Mouse (Mus musculus) forebrain, embryonic 14.5 days (tissue): ENCODE data around the gene Glt8d2. TPM values are rescaled to one million over a fixed set of nuclear protein-coding genes. Genes with fewer than 3 reads are reported as not detected.

Experiments used
- polyA plus RNA-seq: library from polyadenylated mRNA; unstranded; fragments of >200 nt; fragmentation: Nextera tagmentation; extraction: Ambion mirVana; gene quantifications from 2 replicates; pipeline ENCODE4 v1.2.1, GENCODE M21; 2014

The Glt8d2 gene
- polyA plus RNA-seq, 1 experiment from 2014 or later = 2.6 TPM

Other genes with a start within 250 kb of the Glt8d2 start
- not detected in 2 replicates for gene Gm1553, start 198.0 kb downstream of the Glt8d2 start, polyA plus RNA-seq
- 34.4 and 35.7 TPM in 2 replicates for gene 1190007I07Rik, start 67.4 kb downstream of the Glt8d2 start, polyA plus RNA-seq
- gene Tdg, start 60.8 kb downstream of the Glt8d2 start, polyA plus RNA-seq = 226 and 231 TPM in 2 replicates
- gene Hcfc2, start 5.5 kb upstream of the Glt8d2 start, polyA plus RNA-seq = 38.3 and 48.4 TPM in 2 replicates
- 69.1 and 70.7 TPM in 2 replicates for gene Nfyb, start 73.5 kb upstream of the Glt8d2 start, polyA plus RNA-seq
- 157 and 169 TPM in 2 replicates for gene Txnrd1, start 143.3 kb upstream of the Glt8d2 start, polyA plus RNA-seq
- gene Eid3, start 176.0 kb upstream of the Glt8d2 start, polyA plus RNA-seq = 0.22 and 0.27 TPM in 2 replicates